Mouse (Mus musculus) bone marrow, adult 2 months (tissue): Measurements from ENCODE around the gene Hrct1.

ENCODE experiments used
- CTCF ChIP-seq: fragments of 200-500 bp; IDR thresholded peaks from 2 replicates; pipeline ENCODE4 v1.5.1; 2011; ENCODE audit warnings: low read length, control low read depth; ENCODE audit not compliant: control insufficient read depth, insufficient read depth
- POLR2A ChIP-seq: fragments of 200-500 bp; IDR thresholded peaks from 2 replicates; pipeline ENCODE4 v1.6.1; 2011; ENCODE audit warnings: low read depth, mild to moderate bottlenecking, control low read depth, low read length, borderline replicate concordance; ENCODE audit not compliant: control insufficient read depth

DNA sequence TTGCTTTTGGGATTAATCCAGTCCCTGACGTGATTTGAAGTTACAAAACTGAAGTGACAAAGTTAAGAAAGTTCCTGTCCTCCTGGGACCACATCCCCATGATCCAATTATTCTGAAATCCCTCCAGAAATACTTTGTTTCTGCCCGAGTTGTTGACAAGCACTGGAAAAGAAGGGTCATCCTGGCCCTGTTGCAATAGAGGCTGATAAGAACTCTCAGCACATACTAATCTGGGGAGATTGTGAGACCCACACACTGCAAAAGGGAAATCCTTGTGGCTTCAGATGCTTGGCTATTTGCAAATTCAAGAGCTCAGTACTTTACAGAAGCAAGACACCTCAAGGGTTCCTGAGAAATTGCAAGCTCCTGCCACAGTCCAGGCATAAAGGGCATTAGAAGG lies 45.3 kb downstream of the Hrct1 start:
- TF ChIP-seq POLR2A (no peak), CTCF (no peak)
